Mouse (Mus musculus): ENCODE measurements at regions not wholly inside any gene's neighbourhood (a gene's known extent, or its start where the extent isn't known, plus 50 kb on each side); places are given as distances from the start of the nearest gene placed in this dataset.

DNA sequence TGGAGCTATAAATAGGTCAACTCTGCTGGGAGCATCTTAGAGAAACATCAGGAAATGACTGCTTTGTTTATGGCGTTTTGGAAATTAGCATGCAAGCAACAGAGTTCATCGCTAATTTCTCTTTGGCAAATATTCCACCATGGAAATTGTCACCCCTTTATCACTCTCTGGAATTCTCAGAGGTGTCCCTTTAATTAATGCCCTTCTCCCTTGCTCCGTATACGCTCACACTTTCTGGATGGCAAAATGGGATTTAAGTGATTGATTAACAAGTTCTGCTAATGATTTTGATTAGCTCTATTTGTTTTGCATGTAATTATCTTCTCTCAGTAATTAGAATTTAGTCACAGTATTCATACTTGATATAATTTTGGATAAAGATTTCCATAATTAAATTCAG lies 100.4 kb downstream of the Otud1 start:
- no peak for TF ChIP-seq CTCF (IDR thresholded peaks at IDR 0.05; ENCODE audit: low read depth)
- TF ChIP-seq EP300 (IDR thresholded peaks at IDR 0.05; ENCODE audit: low read depth), result no peak

Measured in heart, postnatal 0 days (tissue).